Mouse (Mus musculus): ENCODE measurements around the gene Acot11.

GRCm38 (mm10) chr4:106817017-106817416 lies 12.2 kb upstream of the Acot11 start:
- TF ChIP-seq GATA1 (IDR thresholded peaks at IDR 0.05; ENCODE audit: borderline replicate concordance, low read length) (no peak), FLI1 (IDR thresholded peaks at IDR 0.05; ENCODE audit: low read length) (no peak)

Data from megakaryocyte, embryonic 14.5 days (primary cell).